Mouse (Mus musculus): ENCODE data around the gene Uck1. TPM values are rescaled to one million over a fixed set of nuclear protein-coding genes. Genes with fewer than 3 reads are reported as not detected.

Gene Uck1
- polyA plus RNA-seq, 1 experiment from 2014 or later: 57.7 TPM

DNA sequence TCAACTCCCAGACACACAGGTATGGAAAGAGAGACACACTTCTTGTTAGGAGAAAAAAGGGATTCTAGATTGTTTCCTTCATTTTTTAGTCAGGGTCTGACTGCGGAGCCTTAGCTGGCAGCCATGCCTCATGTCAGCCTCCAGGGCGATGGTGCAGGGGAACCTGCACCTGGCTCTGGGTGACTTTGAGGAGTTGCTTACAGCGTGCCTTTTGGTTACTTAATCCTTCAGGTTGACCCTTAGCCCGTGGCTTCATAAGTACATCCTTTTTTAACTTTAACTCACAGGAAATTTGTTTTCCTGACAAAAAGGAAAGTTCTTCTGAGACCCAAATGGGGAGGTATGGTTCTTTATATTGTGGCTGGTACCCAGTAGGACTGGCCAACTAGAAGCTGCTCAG, 17.0 kb downstream of the Uck1 start:
- H3K4me1 ChIP-seq (ENCODE audit: insufficient read depth, low read depth, low read length): no peaks in the 10 kb centered on the region; the same call in 1 of the 2 replicates
- H3K27ac ChIP-seq (ENCODE audit: low read length): no peak overlapping the region
- ATAC-seq (no peak), DNase-seq (ENCODE audit: low spot score) (no peak)
- no peaks in the 10 kb centered on the region for H3K9me3 ChIP-seq (ENCODE audit: low read length)
- WGBS: 77% methylated on average over 4 of the region's 4 CpGs
- H3K27me3 ChIP-seq (replicated peaks; ENCODE audit: insufficient read depth, low read length): no peaks in the 10 kb centered on the region
- TF ChIP-seq EP300 (IDR thresholded peaks at IDR 0.05) (no peak), CTCF (IDR thresholded peaks at IDR 0.05) (no peak)
- H3K9ac ChIP-seq (replicated peaks; ENCODE audit: low read depth): no peak overlapping the region
- no peak overlapping the region for H3K4me2 ChIP-seq (replicated peaks; ENCODE audit: low read depth, low read length)
- H3K36me3 ChIP-seq (ENCODE audit: insufficient read depth, low read length): peaks cover 5% of the 10 kb centered on the region; the same call in 1 of the 2 replicates
- H3K4me3 ChIP-seq (ENCODE audit: low read depth, low read length): no peak overlapping the region

- WGBS: 82% methylated on average over 5 of the region's 5 CpGs
Observed at GRCm38 (mm10) chr2:32240591-32240990, 19.4 kb downstream of the Uck1 start.

DNA sequence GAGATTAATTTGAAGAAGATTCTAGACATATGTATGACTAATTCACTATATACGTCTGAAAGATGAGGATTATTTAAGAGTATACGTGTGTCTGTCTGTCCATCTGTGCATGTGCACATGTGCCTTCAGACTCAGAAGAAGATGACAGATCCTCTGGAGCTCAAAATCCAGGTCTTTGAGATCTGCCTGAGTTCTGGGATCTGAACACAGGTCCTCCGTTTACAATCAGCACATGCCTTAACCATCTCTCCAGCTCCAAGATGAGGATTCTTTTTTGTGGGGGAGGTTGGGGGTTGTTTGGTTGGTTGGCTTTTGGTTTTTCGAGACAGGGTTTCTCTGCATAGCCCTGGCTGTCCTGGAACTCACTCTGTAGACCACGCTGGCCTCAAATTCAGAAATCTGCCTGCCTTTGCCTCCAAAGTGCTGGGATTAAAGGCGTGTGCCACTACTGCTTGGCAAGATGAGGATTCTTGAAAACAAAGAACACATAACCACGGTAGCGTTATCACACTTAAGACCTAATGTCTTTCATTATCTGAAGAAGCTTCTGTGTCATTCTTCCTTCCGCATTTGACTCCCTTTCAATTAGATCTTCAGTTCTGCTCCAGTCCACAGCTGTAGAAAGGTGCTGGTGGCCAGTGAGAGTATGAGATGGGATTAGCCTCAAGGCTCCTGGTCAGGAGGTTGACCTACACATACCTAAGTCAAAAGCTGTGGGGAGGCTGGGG, 21.1 kb downstream of the Uck1 start:
- peaks cover 6% of the 10 kb centered on the region; the same call in 1 of the 2 replicates for H3K4me1 ChIP-seq (ENCODE audit: insufficient read depth, low read depth, low read length)
- no peak for ATAC-seq
- H3K9ac ChIP-seq (replicated peaks; ENCODE audit: low read depth): no peak overlapping the region
- 89% methylated on average over 9 of the region's 9 CpGs for WGBS
- no peak overlapping the region for H3K4me3 ChIP-seq (ENCODE audit: low read depth, low read length)
- H3K9me3 ChIP-seq (ENCODE audit: low read length): no peaks in the 10 kb centered on the region
- no peak overlapping the region for H3K4me2 ChIP-seq (replicated peaks; ENCODE audit: low read depth, low read length)
- H3K27ac ChIP-seq (ENCODE audit: low read length): no peak overlapping the region
- TF ChIP-seq CTCF (IDR thresholded peaks at IDR 0.05): no peak
- no peak for TF ChIP-seq EP300 (IDR thresholded peaks at IDR 0.05)
- no peaks in the 10 kb centered on the region for H3K27me3 ChIP-seq (replicated peaks; ENCODE audit: insufficient read depth, low read length)
- no peak for DNase-seq (ENCODE audit: low spot score)
- peaks cover under 1% of the 10 kb centered on the region; the same call in 1 of the 2 replicates for H3K36me3 ChIP-seq (ENCODE audit: insufficient read depth, low read length)

More at GRCm38 (mm10) chr2:32240591-32240990, 19.4 kb downstream of the Uck1 start:
- Histone ChIP-seq H3K4me1 (ENCODE audit: insufficient read depth, low read depth, low read length) (peaks cover 4% of the 10 kb centered on the region; the same call in 1 of the 2 replicates), H3K9ac (replicated peaks; ENCODE audit: low read depth) (no peak overlapping the region), H3K27ac (ENCODE audit: low read length) (no peak overlapping the region), H3K4me3 (ENCODE audit: low read depth, low read length) (no peak overlapping the region), H3K36me3 (ENCODE audit: insufficient read depth, low read length) (peaks cover 5% of the 10 kb centered on the region; the same call in 1 of the 2 replicates), H3K27me3 (replicated peaks; ENCODE audit: insufficient read depth, low read length) (no peaks in the 10 kb centered on the region), H3K4me2 (replicated peaks; ENCODE audit: low read depth, low read length) (no peak overlapping the region), H3K9me3 (ENCODE audit: low read length) (no peaks in the 10 kb centered on the region)
- no peak for ATAC-seq
- DNase-seq (ENCODE audit: low spot score): no peak
- TF ChIP-seq CTCF (IDR thresholded peaks at IDR 0.05) (no peak), EP300 (IDR thresholded peaks at IDR 0.05) (no peak)

DNA sequence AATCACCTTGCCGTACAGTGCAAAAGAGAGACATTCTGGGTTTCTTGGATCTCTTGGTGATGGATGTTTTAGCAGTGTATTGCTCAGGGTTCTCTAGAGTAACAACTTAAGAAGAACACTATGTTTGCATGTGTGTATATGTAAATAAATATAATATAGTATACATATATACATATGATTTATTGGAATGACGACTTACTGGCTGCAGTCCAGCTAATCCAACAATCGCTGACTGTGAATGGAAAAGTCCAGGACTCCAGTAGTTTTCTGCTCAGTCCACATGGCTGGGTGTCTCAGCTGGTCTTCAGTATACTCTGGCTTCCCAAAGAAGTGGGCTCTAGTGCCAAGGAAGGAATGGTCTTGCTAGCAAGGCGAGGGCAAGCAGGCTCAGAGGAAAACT, 22.4 kb downstream of the Uck1 start:
- H3K27ac ChIP-seq (ENCODE audit: low read length): peak overlapping the region; percentile 68; the same call in 1 of the 2 replicates
- ATAC-seq: no peak
- WGBS: 24% methylated on average over 4 of the region's 4 CpGs

GRCm38 (mm10) chr2:32236760-32237487, 23.0 kb downstream of the Uck1 start:
- H3K9me3 ChIP-seq (ENCODE audit: low read length): no peaks in the 10 kb centered on the region
- ATAC-seq (peak; percentile 57), DNase-seq (ENCODE audit: low spot score) (peak; percentile 88)
- H3K4me3 ChIP-seq (ENCODE audit: low read depth, low read length): peak overlapping the region; percentile 61
- WGBS: under 1% methylated on average over 20 of the region's 20 CpGs
- H3K27me3 ChIP-seq (replicated peaks; ENCODE audit: insufficient read depth, low read length): no peaks in the 10 kb centered on the region
- peak overlapping the region; percentile 80 for H3K4me2 ChIP-seq (replicated peaks; ENCODE audit: low read depth, low read length)
- peak overlapping the region; percentile 68 for H3K27ac ChIP-seq (ENCODE audit: low read length)
- peaks cover 6% of the 10 kb centered on the region; the same call in 1 of the 2 replicates for H3K36me3 ChIP-seq (ENCODE audit: insufficient read depth, low read length)
- TF ChIP-seq EP300 (IDR thresholded peaks at IDR 0.05) (no peak; the same call in 1 of the 2 replicates), CTCF (IDR thresholded peaks at IDR 0.05) (peak; percentile 56)
- peak overlapping the region; percentile 53 for H3K9ac ChIP-seq (replicated peaks; ENCODE audit: low read depth)
- peaks cover 6% of the 10 kb centered on the region; the same call in 1 of the 2 replicates for H3K4me1 ChIP-seq (ENCODE audit: insufficient read depth, low read depth, low read length)

More for the DNA sequence above, 22.4 kb downstream of the Uck1 start:
- Histone ChIP-seq H3K9me3 (ENCODE audit: low read length) (no peaks in the 10 kb centered on the region), H3K36me3 (ENCODE audit: insufficient read depth, low read length) (no peaks in the 10 kb centered on the region), H3K9ac (replicated peaks; ENCODE audit: low read depth) (peak overlapping the region; percentile 53; the same call in 1 of the 2 replicates), H3K4me3 (ENCODE audit: low read depth, low read length) (peak overlapping the region; percentile 61; the same call in 1 of the 2 replicates), H3K27me3 (replicated peaks; ENCODE audit: insufficient read depth, low read length) (no peaks in the 10 kb centered on the region), H3K4me1 (ENCODE audit: insufficient read depth, low read depth, low read length) (peaks cover 6% of the 10 kb centered on the region; the same call in 1 of the 2 replicates), H3K4me2 (replicated peaks; ENCODE audit: low read depth, low read length) (peak overlapping the region; percentile 80)
- peak; percentile 13 for DNase-seq (ENCODE audit: low spot score)
- TF ChIP-seq CTCF (IDR thresholded peaks at IDR 0.05) (no peak), EP300 (IDR thresholded peaks at IDR 0.05) (no peak)

All from lung, postnatal 0 days (tissue).